Mouse (Mus musculus): ENCODE data around the gene Zfp764. TPM values are rescaled to one million over a fixed set of nuclear protein-coding genes. Genes with fewer than 3 reads are reported as not detected.

Zfp764 gene
- polyA plus RNA-seq, 2 experiments = 7.8 to 9.1 TPM

- Histone ChIP-seq H3K4me3 (replicated peaks; ENCODE audit: low read length) (no peak overlapping the region), H3K27me3 (ENCODE audit: control insufficient read depth, insufficient read depth, low read length) (no peaks in the 10 kb centered on the region; the same call in 1 of the 2 replicates), H3K4me1 (ENCODE audit: control insufficient read depth, insufficient read depth, low read length) (no peaks in the 10 kb centered on the region), H3K27ac (replicated peaks; ENCODE audit: low read depth, low read length) (no peak overlapping the region), H3K9me3 (ENCODE audit: control insufficient read depth, low read length) (no peaks in the 10 kb centered on the region), H3K36me3 (ENCODE audit: control insufficient read depth, insufficient read depth, low read length) (no peaks in the 10 kb centered on the region), H3K9ac (ENCODE audit: low read depth, low read length, severe bottlenecking) (no peak overlapping the region), H3K4me2 (replicated peaks; ENCODE audit: low read depth, low read length, severe bottlenecking) (no peak overlapping the region)
- no peak for TF ChIP-seq POLR2A (IDR thresholded peaks at IDR 0.05; ENCODE audit: borderline replicate concordance, extremely low read depth, insufficient read depth, insufficient read length)
- 66% methylated on average over 2 of the region's 2 CpGs for WGBS
- ATAC-seq (ENCODE audit: low FRiP score, low read depth) (no peak), DNase-seq (ENCODE audit: low spot score) (no peak)
Measured at GRCm38 (mm10) chr7:127357871-127358270, 48.8 kb downstream of the Zfp764 start.

GRCm38 (mm10) chr7:127355796-127356195 lies 50.8 kb downstream of the Zfp764 start:
- no peak overlapping the region for H3K4me2 ChIP-seq (replicated peaks; ENCODE audit: low read depth, low read length, severe bottlenecking)
- TF ChIP-seq POLR2A (IDR thresholded peaks at IDR 0.05; ENCODE audit: borderline replicate concordance, extremely low read depth, insufficient read depth, insufficient read length) = no peak
- no peak overlapping the region for H3K27ac ChIP-seq (replicated peaks; ENCODE audit: low read depth, low read length)
- no peak for ATAC-seq (ENCODE audit: low FRiP score, low read depth)
- DNase-seq (ENCODE audit: low spot score) = no peak
- no peaks in the 10 kb centered on the region for H3K36me3 ChIP-seq (ENCODE audit: control insufficient read depth, insufficient read depth, low read length)
- H3K4me3 ChIP-seq (replicated peaks; ENCODE audit: low read length) = no peak overlapping the region
- 64% methylated on average over 3 of the region's 3 CpGs for WGBS
- H3K9me3 ChIP-seq (ENCODE audit: control insufficient read depth, low read length) = no peaks in the 10 kb centered on the region
- H3K9ac ChIP-seq (ENCODE audit: low read depth, low read length, severe bottlenecking) = no peak overlapping the region
- H3K27me3 ChIP-seq (ENCODE audit: control insufficient read depth, insufficient read depth, low read length) = no peaks in the 10 kb centered on the region
- H3K4me1 ChIP-seq (ENCODE audit: control insufficient read depth, insufficient read depth, low read length) = no peaks in the 10 kb centered on the region

Other genes starting within 250 kb of the Zfp764 start
- 84.2 and 110 TPM in 2 replicates for gene Cd2bp2, start 210.8 kb downstream of the Zfp764 start, polyA plus RNA-seq (2012; rRNA removed)
- gene Cd2bp2, start 210.8 kb downstream of the Zfp764 start, polyA plus RNA-seq (2014; fragmentation: Nextera tagmentation; extraction: Ambion mirVana) = 54.2 and 61.0 TPM in 2 replicates
- gene Tbc1d10b, start 198.4 kb downstream of the Zfp764 start, polyA plus RNA-seq (2012; rRNA removed) = 40.8 and 46.8 TPM in 2 replicates
- gene Tbc1d10b, start 198.4 kb downstream of the Zfp764 start, polyA plus RNA-seq (2014; fragmentation: Nextera tagmentation; extraction: Ambion mirVana) = 27.1 and 29.3 TPM in 2 replicates
- 555 and 1,104 TPM in 2 replicates for gene Mylpf, start 197.9 kb downstream of the Zfp764 start, polyA plus RNA-seq (2012; rRNA removed)
- 413 and 609 TPM in 2 replicates for gene Mylpf, start 197.9 kb downstream of the Zfp764 start, polyA plus RNA-seq (2014; fragmentation: Nextera tagmentation; extraction: Ambion mirVana)
- 22.5 and 24.9 TPM in 2 replicates for gene Zfp553, start 173.8 kb downstream of the Zfp764 start, polyA plus RNA-seq (2012; rRNA removed)
- 19.4 and 20.1 TPM in 2 replicates for gene Zfp553, start 173.8 kb downstream of the Zfp764 start, polyA plus RNA-seq (2014; fragmentation: Nextera tagmentation; extraction: Ambion mirVana)
- gene Sept1, start 173.7 kb downstream of the Zfp764 start, polyA plus RNA-seq (2012; rRNA removed) = 14.9 and 22.2 TPM in 2 replicates
- 15.3 and 18.6 TPM in 2 replicates for gene Sept1, start 173.7 kb downstream of the Zfp764 start, polyA plus RNA-seq (2014; fragmentation: Nextera tagmentation; extraction: Ambion mirVana)
- gene Zfp771, start 162.5 kb downstream of the Zfp764 start, polyA plus RNA-seq (2012; rRNA removed) = 115 and 161 TPM in 2 replicates
- gene Zfp771, start 162.5 kb downstream of the Zfp764 start, polyA plus RNA-seq (2014; fragmentation: Nextera tagmentation; extraction: Ambion mirVana) = 66.2 and 71.2 TPM in 2 replicates
- gene Dctpp1, start 146.1 kb downstream of the Zfp764 start, polyA plus RNA-seq (2012; rRNA removed) = 100 and 120 TPM in 2 replicates
- gene Dctpp1, start 146.1 kb downstream of the Zfp764 start, polyA plus RNA-seq (2014; fragmentation: Nextera tagmentation; extraction: Ambion mirVana) = 169 and 177 TPM in 2 replicates
- gene Sephs2, start 132.8 kb downstream of the Zfp764 start, polyA plus RNA-seq (2012; rRNA removed) = 22.2 and 24.3 TPM in 2 replicates
- 74.7 and 79.3 TPM in 2 replicates for gene Sephs2, start 132.8 kb downstream of the Zfp764 start, polyA plus RNA-seq (2014; fragmentation: Nextera tagmentation; extraction: Ambion mirVana)
- 1.5 and 2.0 TPM in 2 replicates for gene Itgal, start 110.6 kb downstream of the Zfp764 start, polyA plus RNA-seq (2012; rRNA removed)
- 0.88 and 1.2 TPM in 2 replicates for gene Itgal, start 110.6 kb downstream of the Zfp764 start, polyA plus RNA-seq (2014; fragmentation: Nextera tagmentation; extraction: Ambion mirVana)
- 38.4 and 51.9 TPM in 2 replicates for gene Zfp768, start 61.2 kb downstream of the Zfp764 start, polyA plus RNA-seq (2012; rRNA removed)
- 5.5 and 5.9 TPM in 2 replicates for gene Zfp768, start 61.2 kb downstream of the Zfp764 start, polyA plus RNA-seq (2014; fragmentation: Nextera tagmentation; extraction: Ambion mirVana)
- gene Zfp747, start 30.8 kb downstream of the Zfp764 start, polyA plus RNA-seq (2012; rRNA removed) = 7.3 and 8.0 TPM in 2 replicates
- 7.0 and 7.2 TPM in 2 replicates for gene Zfp747, start 30.8 kb downstream of the Zfp764 start, polyA plus RNA-seq (2014; fragmentation: Nextera tagmentation; extraction: Ambion mirVana)
- 3.5 and 3.9 TPM in 2 replicates for gene 9130019O22Rik, start 19.7 kb downstream of the Zfp764 start, polyA plus RNA-seq (2012; rRNA removed)
- 4.5 and 6.4 TPM in 2 replicates for gene 9130019O22Rik, start 19.7 kb downstream of the Zfp764 start, polyA plus RNA-seq (2014; fragmentation: Nextera tagmentation; extraction: Ambion mirVana)
- gene E430018J23Rik, start 13.2 kb downstream of the Zfp764 start, polyA plus RNA-seq (2012; rRNA removed) = 8.8 and 11.6 TPM in 2 replicates
- gene E430018J23Rik, start 13.2 kb downstream of the Zfp764 start, polyA plus RNA-seq (2014; fragmentation: Nextera tagmentation; extraction: Ambion mirVana) = 7.3 and 10.1 TPM in 2 replicates
- gene Zfp688, start 15.2 kb upstream of the Zfp764 start, polyA plus RNA-seq (2012; rRNA removed) = 18.6 and 24.8 TPM in 2 replicates
- gene Zfp688, start 15.2 kb upstream of the Zfp764 start, polyA plus RNA-seq (2014; fragmentation: Nextera tagmentation; extraction: Ambion mirVana) = 24.3 and 25.2 TPM in 2 replicates
- gene Zfp689, start 42.3 kb upstream of the Zfp764 start, polyA plus RNA-seq (2012; rRNA removed) = 10.2 and 14.7 TPM in 2 replicates
- gene Zfp689, start 42.3 kb upstream of the Zfp764 start, polyA plus RNA-seq (2014; fragmentation: Nextera tagmentation; extraction: Ambion mirVana) = 7.7 and 10.5 TPM in 2 replicates
- 65.8 and 86.0 TPM in 2 replicates for gene Prr14, start 52.8 kb upstream of the Zfp764 start, polyA plus RNA-seq (2012; rRNA removed)
- gene Prr14, start 52.8 kb upstream of the Zfp764 start, polyA plus RNA-seq (2014; fragmentation: Nextera tagmentation; extraction: Ambion mirVana) = 43.7 and 49.7 TPM in 2 replicates
- gene Fbrs, start 72.4 kb upstream of the Zfp764 start, polyA plus RNA-seq (2012; rRNA removed) = 49.8 and 57.2 TPM in 2 replicates
- 17.3 and 21.1 TPM in 2 replicates for gene Fbrs, start 72.4 kb upstream of the Zfp764 start, polyA plus RNA-seq (2014; fragmentation: Nextera tagmentation; extraction: Ambion mirVana)
- gene Srcap, start 105.2 kb upstream of the Zfp764 start, polyA plus RNA-seq (2012; rRNA removed) = 21.4 and 37.2 TPM in 2 replicates
- gene Srcap, start 105.2 kb upstream of the Zfp764 start, polyA plus RNA-seq (2014; fragmentation: Nextera tagmentation; extraction: Ambion mirVana) = 44.1 and 54.8 TPM in 2 replicates
- 17.4 and 19.6 TPM in 2 replicates for gene Gm42715, start 112.8 kb upstream of the Zfp764 start, polyA plus RNA-seq (2012; rRNA removed)
- 15.0 and 17.0 TPM in 2 replicates for gene Gm42715, start 112.8 kb upstream of the Zfp764 start, polyA plus RNA-seq (2014; fragmentation: Nextera tagmentation; extraction: Ambion mirVana)
- gene Tmem265, start 154.6 kb upstream of the Zfp764 start, polyA plus RNA-seq (2012; rRNA removed) = 2.4 and 4.5 TPM in 2 replicates
- gene Tmem265, start 154.6 kb upstream of the Zfp764 start, polyA plus RNA-seq (2014; fragmentation: Nextera tagmentation; extraction: Ambion mirVana) = 7.1 and 9.3 TPM in 2 replicates
- gene Phkg2, start 166.5 kb upstream of the Zfp764 start, polyA plus RNA-seq (2012; rRNA removed) = 99.1 and 103 TPM in 2 replicates
- gene Phkg2, start 166.5 kb upstream of the Zfp764 start, polyA plus RNA-seq (2014; fragmentation: Nextera tagmentation; extraction: Ambion mirVana) = 36.3 and 41.9 TPM in 2 replicates
- gene Ccdc189, start 181.8 kb upstream of the Zfp764 start, polyA plus RNA-seq (2012; rRNA removed) = 9.7 and 10.6 TPM in 2 replicates
- gene Ccdc189, start 181.8 kb upstream of the Zfp764 start, polyA plus RNA-seq (2014; fragmentation: Nextera tagmentation; extraction: Ambion mirVana) = 5.4 and 8.1 TPM in 2 replicates
- gene Rnf40, start 181.9 kb upstream of the Zfp764 start, polyA plus RNA-seq (2012; rRNA removed) = 49.1 and 51.9 TPM in 2 replicates
- gene Rnf40, start 181.9 kb upstream of the Zfp764 start, polyA plus RNA-seq (2014; fragmentation: Nextera tagmentation; extraction: Ambion mirVana) = 42.5 and 49.5 TPM in 2 replicates
- 23.8 and 24.5 TPM in 2 replicates for gene Zfp629, start 209.0 kb upstream of the Zfp764 start, polyA plus RNA-seq (2012; rRNA removed)
- 13.9 and 19.2 TPM in 2 replicates for gene Zfp629, start 209.0 kb upstream of the Zfp764 start, polyA plus RNA-seq (2014; fragmentation: Nextera tagmentation; extraction: Ambion mirVana)

Measured in limb, embryonic 14.5 days (tissue).